16 mouse cellular contexts compared by ENCODE assay signal in the genomic region with DNA sequence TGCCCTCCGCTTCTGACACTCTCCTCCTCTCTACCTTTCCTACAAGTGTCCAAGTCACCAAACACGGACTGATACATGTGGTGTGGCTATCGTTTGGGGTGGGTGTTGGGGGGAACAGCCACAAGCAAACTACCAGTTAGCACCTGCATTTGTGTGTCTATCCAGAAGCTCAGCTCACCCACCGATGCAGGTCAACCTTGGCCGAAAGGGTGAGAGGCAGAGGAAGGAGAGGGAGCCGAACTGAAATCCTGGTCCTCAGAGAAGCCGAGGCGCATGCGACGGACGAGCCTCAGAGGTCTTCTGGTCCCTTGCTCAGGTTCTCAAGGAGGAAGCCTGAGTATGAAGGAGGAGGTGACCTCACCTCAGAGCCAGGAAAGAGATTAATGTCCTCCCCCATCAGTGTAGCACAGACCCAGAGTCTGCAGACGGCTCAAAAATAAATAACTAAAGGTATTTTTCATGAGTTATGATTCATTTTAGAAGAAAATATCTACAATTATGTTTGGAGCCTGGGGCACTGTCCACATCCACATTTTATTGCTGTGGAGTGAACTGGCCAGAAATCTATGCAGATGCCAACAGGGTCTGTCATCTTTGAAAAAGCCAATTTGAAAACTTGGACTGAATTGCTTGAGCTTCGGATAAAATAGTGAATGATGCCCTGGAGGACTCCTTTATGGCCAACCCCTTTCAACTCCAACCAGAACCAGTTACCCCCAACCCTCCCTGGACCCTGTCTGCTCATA.
"Had no signal": no experiment of that assay in that cellular context is flagged by ENCODE, and none has a peak within 500 bp of the region (broad histone marks: within the 10 kb centered on the region; RNA-seq: fewer than 3 reads in every experiment).

No protein-coding gene starts in this region.

- H3K27me3 ChIP-seq: neural tube, embryonic 15.5 days; stomach, embryonic 15.5 days had no signal

- H3K9me3 ChIP-seq: neural tube, embryonic 13.5 days; neural tube, embryonic 15.5 days; stomach, embryonic 15.5 days had no signal

- DNase-seq: retina, postnatal 1 day; right cerebral cortex, adult 18-20 months; right cerebral cortex, postnatal 14 days; right cerebral cortex, postnatal 25 days; right cerebral cortex, postnatal 4 days; spleen, adult 18-20 months; thymus, adult 18-20 months; thymus, adult 2 months; thymus, postnatal 14 days; thymus, postnatal 25 days; thymus, postnatal 36 days; thymus, postnatal 4 days had no signal

- H3K4me3 ChIP-seq: neural tube, embryonic 13.5 days; neural tube, embryonic 15.5 days; stomach, embryonic 15.5 days had no signal

- H3K27ac ChIP-seq: neural tube, embryonic 13.5 days; neural tube, embryonic 15.5 days; stomach, embryonic 15.5 days; stomach, postnatal 0 days had no signal

- H3K36me3 ChIP-seq: neural tube, embryonic 13.5 days; neural tube, embryonic 15.5 days; stomach, embryonic 15.5 days had no signal
